Mouse (Mus musculus) liver, embryonic 14.5 days (tissue): Measurements from ENCODE around the gene Tor4a.

ENCODE experiments used
- CTCF ChIP-seq: IDR thresholded peaks from 2 replicates; pipeline ENCODE4 v1.5.1; 2016; ENCODE audit warnings: antibody characterized with exemption, low read depth, control low read depth
- EP300 ChIP-seq: IDR thresholded peaks from 2 replicates; pipeline ENCODE4 v1.6.1; 2016; ENCODE audit warnings: antibody characterized with exemption, low read depth

GRCm38 (mm10) chr2:25194006-25194405 is 2.7 kb downstream of the Tor4a start:
- TF ChIP-seq CTCF (no peak), EP300 (no peak)
